ENCODE assay signal across 19 mouse cellular contexts in the genomic region with DNA sequence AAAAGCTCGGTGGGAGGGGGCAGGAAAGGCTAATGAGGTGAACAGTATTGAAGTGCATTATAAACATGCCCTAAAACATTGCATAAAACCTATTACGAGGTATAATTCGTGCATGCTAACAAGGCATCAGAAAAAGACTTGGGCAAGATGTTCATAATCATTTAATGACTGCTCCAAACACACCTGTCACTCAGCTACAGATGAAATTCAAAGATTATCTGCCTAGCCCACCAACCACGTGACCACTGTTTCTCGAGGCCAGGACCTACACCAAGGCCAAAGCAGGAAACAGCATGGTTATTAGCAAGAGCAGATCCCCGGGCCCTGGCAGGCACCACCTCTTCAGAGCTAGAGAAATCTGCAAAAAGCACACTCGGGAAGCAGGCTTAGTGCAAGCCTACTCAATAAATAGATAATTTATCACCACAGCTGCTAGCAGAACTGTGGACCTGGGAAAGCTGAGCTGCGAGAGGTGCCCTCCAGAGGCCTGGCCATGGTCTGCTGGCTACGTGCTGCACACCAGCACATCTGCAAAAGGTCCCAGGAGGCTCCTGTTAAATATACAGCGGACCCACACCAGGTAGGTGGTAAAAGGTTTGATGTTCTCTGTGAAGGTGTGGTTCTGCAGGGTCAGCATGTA. TPM values are rescaled to one million over a fixed set of nuclear protein-coding genes. Genes with fewer than 3 reads are reported as not detected.
DNase-seq lines count a peak whose midpoint lies in the region; ATAC-seq lines count a peak whose summit lies in the region.
"Had no signal": no experiment of that assay in that cellular context is flagged by ENCODE, and none has a peak within 500 bp of the region (broad histone marks: within the 10 kb centered on the region; RNA-seq: fewer than 3 reads in every experiment).

No protein-coding gene starts in this region.

- H3K36me3 ChIP-seq in kidney, embryonic 15.5 days: 0 out of 2 replicates have a peak, but pooled peaks cover 9% of the 10 kb centered on the region
- H3K36me3 ChIP-seq in limb, embryonic 12.5 days: peaks cover 5% of the 10 kb centered on the region; the same call in 1 of the 2 replicates
- H3K36me3 ChIP-seq in limb, embryonic 10.5 days: peaks cover 13% of the 10 kb centered on the region; the same call in 1 of the 2 replicates
- 0 out of 2 replicates have a peak, but pooled peaks cover 2% of the 10 kb centered on the region for H3K36me3 ChIP-seq in liver, embryonic 11.5 days (ENCODE audit: control insufficient read depth, insufficient read depth, low read length)
- H3K36me3 ChIP-seq: hindbrain, embryonic 15.5 days had no signal

- no peaks in the 10 kb centered on the region for H3K27me3 ChIP-seq in kidney, embryonic 15.5 days
- no peaks in the 10 kb centered on the region for H3K27me3 ChIP-seq in limb, embryonic 12.5 days
- no peaks in the 10 kb centered on the region for H3K27me3 ChIP-seq in limb, embryonic 10.5 days (ENCODE audit: low read depth, poor library complexity, severe bottlenecking)
- no peaks in the 10 kb centered on the region for H3K27me3 ChIP-seq in liver, embryonic 11.5 days (replicated peaks; ENCODE audit: control insufficient read depth, insufficient read depth, low read length)
- H3K27me3 ChIP-seq: embryonic facial prominence, embryonic 12.5 days; forebrain, embryonic 15.5 days; heart, embryonic 13.5 days; hindbrain, embryonic 15.5 days had no signal

- WGBS in kidney, embryonic 15.5 days: 50% methylated on average over 10 of the region's 10 CpGs
- 50% methylated on average over 10 of the region's 10 CpGs for WGBS in limb, embryonic 12.5 days
- 79% methylated on average over 10 of the region's 10 CpGs for WGBS in limb, embryonic 10.5 days
- WGBS in liver, embryonic 11.5 days: 70% methylated on average over 10 of the region's 10 CpGs

- no peaks in the 10 kb centered on the region for H3K9me3 ChIP-seq in kidney, embryonic 15.5 days (replicated peaks)
- no peaks in the 10 kb centered on the region for H3K9me3 ChIP-seq in limb, embryonic 12.5 days
- no peaks in the 10 kb centered on the region for H3K9me3 ChIP-seq in limb, embryonic 10.5 days (replicated peaks)
- no peaks in the 10 kb centered on the region for H3K9me3 ChIP-seq in liver, embryonic 11.5 days (ENCODE audit: control insufficient read depth, low read length)
- H3K9me3 ChIP-seq: embryonic facial prominence, embryonic 12.5 days; forebrain, embryonic 15.5 days; heart, embryonic 13.5 days; hindbrain, embryonic 15.5 days had no signal

- H3K27ac ChIP-seq in kidney, embryonic 15.5 days: no peak overlapping the region
- H3K27ac ChIP-seq in limb, embryonic 12.5 days: 0 out of 2 replicates have a peak overlapping the region, but pooled peaks have one; percentile 36
- no peak overlapping the region for H3K27ac ChIP-seq in limb, embryonic 10.5 days
- H3K27ac ChIP-seq in liver, embryonic 11.5 days (ENCODE audit: low read depth, low read length): no peak overlapping the region
- H3K27ac ChIP-seq: embryonic facial prominence, embryonic 12.5 days; forebrain, embryonic 15.5 days; heart, embryonic 13.5 days; hindbrain, embryonic 15.5 days had no signal

- ATAC-seq in kidney, embryonic 15.5 days (replicated peaks; ENCODE audit: low FRiP score): peak; percentile 41; the same call in 1 of the 2 replicates
- ATAC-seq in limb, embryonic 12.5 days (ENCODE audit: insufficient number of reproducible peaks, insufficient read depth, low FRiP score, low TSS enrichment, low read depth): no peak
- no peak for ATAC-seq in liver, embryonic 11.5 days (replicated peaks; ENCODE audit: low FRiP score)
- ATAC-seq: forebrain, embryonic 15.5 days had no signal

- no peak overlapping the region for H3K4me3 ChIP-seq in kidney, embryonic 15.5 days (replicated peaks)
- H3K4me3 ChIP-seq in limb, embryonic 12.5 days (replicated peaks): no peak overlapping the region
- H3K4me3 ChIP-seq in limb, embryonic 10.5 days: no peak overlapping the region
- H3K4me3 ChIP-seq in liver, embryonic 11.5 days (ENCODE audit: low read depth, low read length): no peak overlapping the region
- H3K4me3 ChIP-seq: embryonic facial prominence, embryonic 12.5 days; forebrain, embryonic 15.5 days; heart, embryonic 13.5 days; hindbrain, embryonic 15.5 days had no signal

- no peak overlapping the region for H3K9ac ChIP-seq in kidney, embryonic 15.5 days
- no peak overlapping the region for H3K9ac ChIP-seq in limb, embryonic 12.5 days (replicated peaks)
- no peak overlapping the region for H3K9ac ChIP-seq in liver, embryonic 11.5 days (ENCODE audit: low read depth, low read length)
- H3K9ac ChIP-seq: embryonic facial prominence, embryonic 12.5 days; forebrain, embryonic 15.5 days; heart, embryonic 13.5 days; hindbrain, embryonic 15.5 days had no signal

- DNase-seq in kidney, adult 11 months: no peak
- no peak for DNase-seq in limb, embryonic 10.5 days (ENCODE audit: low spot score)
- DNase-seq in A20 (ENCODE audit: low read depth, low spot score): peak; percentile 61
- DNase-seq in R1 (ENCODE audit: low read depth, low spot score): peak; percentile 3
- DNase-seq in embryo, embryonic 9.5 days (ENCODE audit: extremely low spot score): no peak
- DNase-seq in liver, embryonic 11.5 days (ENCODE audit: low spot score): no peak
- DNase-seq: adrenal gland, postnatal 10 days; cerebellum, adult 11 months; cerebellum, adult 8-10 months; cerebellum, postnatal 36 days; embryo, embryonic 11 days; gastrocnemius, postnatal 36 days; heart, postnatal 36 days had no signal

- H3K4me1 ChIP-seq in kidney, embryonic 15.5 days: peaks cover 11% of the 10 kb centered on the region
- H3K4me1 ChIP-seq in limb, embryonic 12.5 days (replicated peaks): peaks cover 24% of the 10 kb centered on the region
- H3K4me1 ChIP-seq in limb, embryonic 10.5 days: peaks cover 23% of the 10 kb centered on the region; the same call in 1 of the 2 replicates
- no peaks in the 10 kb centered on the region for H3K4me1 ChIP-seq in liver, embryonic 11.5 days (replicated peaks; ENCODE audit: control insufficient read depth, insufficient read depth, low read length)
- H3K4me1 ChIP-seq: heart, embryonic 13.5 days had no signal

- H3K4me2 ChIP-seq in kidney, embryonic 15.5 days: no peak overlapping the region
- H3K4me2 ChIP-seq in limb, embryonic 12.5 days: no peak overlapping the region
- no peak overlapping the region for H3K4me2 ChIP-seq in liver, embryonic 11.5 days
- H3K4me2 ChIP-seq: embryonic facial prominence, embryonic 12.5 days; forebrain, embryonic 15.5 days; heart, embryonic 13.5 days; hindbrain, embryonic 15.5 days had no signal

RNA-seq across cellular contexts. Expression of a gene that starts 15.3 kb away (rescaled TPM):
- 14.7 and 17.1 TPM in 2 replicates for polyA plus RNA-seq in kidney, embryonic 15.5 days (2015; fragmentation: Nextera tagmentation; extraction: Ambion mirVana)
- polyA plus RNA-seq in limb, embryonic 12.5 days (2016; fragmentation: Nextera tagmentation; extraction: Ambion mirVana): 10.4 and 11.2 TPM in 2 replicates
- polyA plus RNA-seq in limb, embryonic 10.5 days (2016; fragmentation: Nextera tagmentation; extraction: Ambion mirVana): 11.5 and 12.5 TPM in 2 replicates
- 5.1 and 6.1 TPM in 2 replicates for polyA plus RNA-seq in liver, embryonic 11.5 days (2014; fragmentation: Nextera tagmentation; extraction: Ambion mirVana)

RNA-seq across cellular contexts. Expression of a gene that starts 30.8 kb away (rescaled TPM):
- 1.1 and 2.1 TPM in 2 replicates for polyA plus RNA-seq in kidney, embryonic 15.5 days (2015; fragmentation: Nextera tagmentation; extraction: Ambion mirVana)
- polyA plus RNA-seq in limb, embryonic 12.5 days (2016; fragmentation: Nextera tagmentation; extraction: Ambion mirVana): 1.6 and 1.8 TPM in 2 replicates
- polyA plus RNA-seq in limb, embryonic 10.5 days (2016; fragmentation: Nextera tagmentation; extraction: Ambion mirVana): 0.40 and 0.65 TPM in 2 replicates
- 0.18 and 0.21 TPM in 2 replicates for polyA plus RNA-seq in liver, embryonic 11.5 days (2014; fragmentation: Nextera tagmentation; extraction: Ambion mirVana)

Comparison
In these comparisons a context has a peak if more than half of its experiments do, and no peak if none do; other contexts are left out.
1. DNase-seq: peak in A20 (single experiment) and R1 (single experiment); none in kidney, adult 11 months (single experiment), limb, embryonic 10.5 days (single experiment), embryo, embryonic 9.5 days (single experiment) and liver, embryonic 11.5 days (single experiment).